Mouse (Mus musculus) ovary, adult 18-20 months (tissue): ENCODE measurements around the gene Gm47969.
A peak's percentile ranks its signal among the peaks of the same experiment; 100 is the strongest.
"Not testable (repeated sequence)": the region's sequence is repeated elsewhere in the genome, so short reads cannot be mapped to it uniquely, and the experiment has no call there.

ENCODE experiments used
- DNase-seq: peaks from one replicate; pipeline ENCODE4 v3.0.0; 2022; ENCODE audit warnings: low spot score, mixed read lengths

The Gm47969 gene

GRCm38 (mm10) chr1:83044882-83045427 is at the start of gene Gm47969:
TSS of gene Gm47969 (plus strand) at chr1:83044932.
- no peak for DNase-seq

DNA sequence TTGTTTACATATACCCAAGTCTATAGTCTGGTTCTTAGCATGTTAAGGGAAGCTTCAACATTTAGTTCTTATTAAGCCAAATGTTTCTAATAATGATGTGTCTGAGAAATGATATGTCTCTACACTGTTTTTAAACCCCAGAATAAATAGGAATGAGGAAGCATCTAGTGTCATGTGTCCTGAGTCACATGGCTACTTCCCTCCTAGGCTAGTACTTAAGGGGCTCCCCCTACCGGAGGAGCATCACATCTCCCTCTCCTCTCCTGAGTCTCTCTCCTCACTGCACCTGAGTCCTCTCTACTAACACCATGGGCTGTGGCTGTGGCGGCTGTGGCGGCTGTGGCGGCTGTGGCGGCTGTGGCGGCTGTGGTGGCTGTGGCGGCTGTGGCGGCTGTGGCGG is 44.4 kb upstream of the Gm47969 start, which contains the start of gene Gm47959:
Gene Gm47959 (plus strand): TSS at position 243 of the 400 bp plus-strand sequence.
- DNase-seq: not testable (repeated sequence)

DNA sequence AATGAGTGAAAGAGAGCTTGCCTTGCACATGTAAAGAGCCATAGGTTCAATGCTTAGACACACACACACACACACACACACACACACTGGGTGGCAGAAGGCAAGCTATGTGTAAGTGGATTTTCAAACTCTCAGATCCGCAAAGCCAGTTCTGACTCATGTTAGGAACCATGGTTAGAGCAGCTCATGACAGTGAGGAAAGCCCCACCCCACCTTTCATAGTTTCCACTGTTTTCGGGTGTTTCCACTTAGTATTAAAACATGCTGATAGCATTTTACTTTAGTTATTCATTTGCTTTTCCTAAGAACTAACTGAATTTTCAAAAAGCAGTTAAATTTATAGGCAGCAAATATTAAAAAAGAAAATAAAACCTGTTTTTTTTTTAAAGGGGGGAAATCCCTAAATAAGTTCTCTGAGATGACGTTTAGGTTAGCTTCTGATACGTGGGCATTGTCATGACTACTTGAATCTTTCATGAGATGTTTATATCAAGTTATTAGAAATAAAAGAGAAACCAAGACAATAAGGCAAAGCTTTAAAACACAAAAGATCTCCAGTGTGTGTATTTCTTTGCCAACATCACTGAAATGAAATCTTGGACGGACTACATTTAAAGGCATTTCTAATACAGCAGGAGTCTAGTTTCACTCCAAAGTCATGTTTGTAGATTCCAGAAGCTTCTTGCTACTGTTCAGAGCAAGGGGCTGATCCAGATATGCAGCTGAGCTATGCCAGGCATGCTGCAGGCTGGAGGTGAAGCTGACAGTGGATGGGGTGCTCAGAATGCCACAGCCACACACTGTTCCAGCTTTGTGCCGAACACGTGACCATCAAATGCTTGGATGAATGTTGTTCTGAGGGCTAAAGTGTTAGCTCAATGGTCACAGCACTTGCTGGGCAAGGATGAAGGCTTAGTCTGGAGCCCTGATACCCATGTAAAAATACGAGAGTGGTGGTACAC is 38.2 kb upstream of the Gm47969 start:
- no peak for DNase-seq

DNA sequence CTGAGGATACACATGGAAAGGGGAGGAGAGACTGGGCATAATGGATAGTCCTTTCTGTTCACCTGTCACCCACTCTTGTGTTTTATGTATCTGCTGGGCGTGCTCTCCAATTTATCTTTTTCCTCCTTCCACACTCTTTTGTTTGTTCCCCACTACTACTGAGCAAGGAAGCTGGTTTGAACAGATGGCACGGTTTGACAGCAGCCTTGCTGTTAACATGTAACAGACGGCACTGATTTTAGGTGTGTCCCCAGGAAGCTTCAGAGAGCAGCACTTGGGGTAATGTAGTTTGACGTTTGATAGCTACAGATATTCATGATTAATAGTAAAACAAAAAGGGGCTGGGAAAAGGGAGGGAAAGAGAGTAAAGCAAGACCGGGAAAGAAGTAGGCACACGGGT is 37.3 kb upstream of the Gm47969 start:
- DNase-seq: no peak

DNA sequence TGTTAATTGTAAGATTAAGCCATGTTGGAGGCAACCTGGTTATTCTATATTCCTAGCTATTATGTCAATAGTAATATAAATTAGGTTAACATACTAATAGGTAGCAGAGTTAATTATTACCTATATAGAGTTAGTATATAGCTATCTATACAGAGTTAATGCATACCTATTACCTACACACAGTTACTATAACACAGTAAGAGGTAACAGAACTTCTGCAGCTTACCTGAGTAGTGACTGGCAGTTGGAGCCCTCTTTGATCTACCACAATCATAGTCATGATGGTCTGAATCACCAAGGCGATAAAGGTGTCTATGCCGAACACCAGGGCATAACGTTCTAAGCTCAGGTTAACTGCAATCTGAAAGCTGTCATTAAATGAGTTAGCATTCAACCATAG is 30.3 kb upstream of the Gm47969 start:
- no peak for DNase-seq

DNA sequence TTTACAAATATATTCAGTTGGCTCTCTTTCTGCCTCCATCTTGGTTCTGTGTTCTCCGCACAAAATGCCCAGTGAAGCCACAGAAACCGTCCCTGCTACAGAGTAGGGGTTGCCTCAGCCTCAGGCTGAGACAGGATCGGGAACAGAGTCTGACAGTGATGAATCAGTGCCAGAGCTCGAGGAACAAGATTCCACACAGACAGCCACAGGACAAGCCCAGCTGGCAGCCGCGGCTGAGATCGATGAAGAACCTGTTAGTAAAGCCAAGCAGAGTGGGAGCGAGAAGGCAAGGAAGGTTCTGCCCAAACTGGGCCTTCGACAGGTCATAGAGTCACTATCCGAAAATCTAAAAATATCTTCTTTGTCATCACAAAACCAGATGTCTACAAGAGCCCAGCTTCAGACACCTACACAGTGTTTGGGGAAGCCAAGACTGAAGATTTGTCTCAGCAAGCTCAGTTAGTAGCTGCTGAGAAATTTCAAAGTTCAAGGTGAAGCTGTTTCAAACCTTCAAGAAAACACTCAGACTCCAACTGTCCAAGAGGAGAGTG is 29.3 kb upstream of the Gm47969 start:
- no peak for DNase-seq

DNA sequence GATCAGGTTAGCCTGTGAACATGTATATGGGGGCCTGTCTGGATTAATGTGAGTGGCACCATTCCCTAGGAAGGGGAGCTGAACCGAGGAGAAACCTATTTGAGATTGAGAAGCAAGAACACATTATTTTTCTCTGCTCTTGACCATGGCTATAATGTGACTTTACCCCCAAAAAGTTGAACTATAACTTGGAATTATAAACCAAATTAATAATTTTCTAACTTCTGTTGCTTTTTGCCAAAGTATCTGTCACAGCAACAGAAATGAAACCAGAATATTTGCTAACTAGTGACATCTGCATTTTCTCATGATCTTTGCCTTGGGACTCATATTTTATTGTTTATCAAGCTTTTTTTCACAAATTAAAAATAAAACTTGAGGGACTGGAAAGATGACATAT is 28.2 kb upstream of the Gm47969 start:
- DNase-seq: no peak

GRCm38 (mm10) chr1:83031950-83032349 is 12.8 kb upstream of the Gm47969 start:
- no peak for DNase-seq

DNA sequence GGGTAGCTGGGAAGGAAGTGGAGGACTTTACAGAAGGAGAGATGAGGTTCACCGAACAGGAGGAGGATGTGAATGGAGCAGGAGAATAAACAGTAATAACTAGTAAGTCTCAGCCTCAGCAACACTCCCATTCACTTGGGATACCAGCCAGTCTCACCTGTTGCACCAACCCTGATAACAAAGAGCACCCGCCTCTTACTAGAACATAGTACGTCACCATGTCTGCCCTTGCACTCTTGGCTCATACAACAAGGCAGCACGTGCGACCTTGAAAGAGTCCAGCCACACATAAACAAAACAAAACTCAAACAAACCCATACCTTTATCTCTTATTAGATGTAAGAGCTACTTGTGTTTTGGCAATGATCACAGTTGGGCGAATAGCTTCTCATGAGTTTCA is 12.2 kb upstream of the Gm47969 start:
- peak; percentile 3 for DNase-seq

GRCm38 (mm10) chr1:83034509-83034908 is 10.2 kb upstream of the Gm47969 start:
- no peak for DNase-seq

DNA sequence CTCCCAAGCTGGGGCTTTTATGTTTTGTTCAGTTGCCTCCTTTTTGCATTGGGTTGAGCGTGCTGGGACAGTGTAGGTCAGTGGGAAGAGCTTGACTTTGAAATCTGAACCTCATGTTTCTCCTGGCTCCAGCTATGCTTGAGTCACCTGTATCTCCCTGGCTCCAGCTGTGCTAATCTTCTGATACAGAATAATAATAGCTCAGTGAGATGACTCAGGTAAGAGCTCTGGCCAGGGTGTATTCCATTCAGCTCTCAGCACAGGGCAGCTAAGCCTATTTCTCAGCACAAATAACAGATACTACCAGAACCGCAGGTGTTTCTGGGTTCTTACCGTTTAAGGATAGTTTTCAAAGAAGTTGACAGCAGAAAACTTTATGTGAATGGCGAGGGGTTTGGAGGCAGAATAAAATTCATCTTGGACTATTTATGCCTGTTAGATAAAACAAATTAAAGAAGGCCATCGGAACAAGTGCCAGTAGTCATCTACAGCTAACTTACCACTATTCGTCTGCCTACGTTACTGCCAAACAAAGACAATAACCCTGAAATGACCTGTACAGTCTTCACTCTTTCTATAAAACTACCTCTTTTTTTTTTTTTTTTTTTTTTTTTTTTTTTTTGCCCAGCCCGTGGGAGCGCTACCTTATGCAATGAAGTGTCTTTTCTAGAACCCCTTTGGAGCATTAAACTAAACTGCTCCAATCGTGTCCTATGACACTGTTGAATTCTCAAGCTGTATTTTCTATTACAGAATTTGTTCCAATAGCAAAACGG is 7.7 kb upstream of the Gm47969 start:
- DNase-seq: no peak

DNA sequence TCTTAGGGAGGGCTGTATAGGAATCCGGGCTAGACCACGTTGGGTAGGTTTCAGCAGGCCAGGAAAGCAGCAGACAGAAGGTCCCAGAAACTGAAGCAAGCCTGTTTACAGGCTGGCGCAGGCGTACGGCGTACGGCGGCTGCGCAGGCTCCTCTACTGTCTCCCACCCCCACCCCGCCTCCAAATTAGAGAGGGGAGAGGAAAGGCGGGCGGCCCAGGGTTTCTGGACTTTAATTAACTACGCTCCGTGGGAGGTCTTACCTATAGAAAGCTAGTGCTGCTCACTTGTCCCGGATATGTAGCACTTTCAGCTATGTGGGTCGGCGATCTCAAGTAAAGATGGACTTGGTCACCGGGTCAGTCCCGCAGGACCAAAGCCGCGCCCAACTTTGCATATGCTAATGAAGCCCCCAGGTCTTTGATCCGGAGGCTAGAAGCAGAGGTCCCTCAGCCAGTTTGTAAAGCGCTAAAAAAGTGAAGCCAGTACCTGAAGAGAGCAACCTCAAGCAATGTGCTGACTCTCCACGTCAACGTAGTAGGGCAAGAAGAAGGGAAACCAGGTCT is 6.5 kb upstream of the Gm47969 start, which contains the start of gene Slc19a3:
Gene Slc19a3 (minus strand): TSS at position 340 of the 564 bp plus-strand sequence.
- peak; percentile 14 for DNase-seq

GRCm38 (mm10) chr1:83039080-83039479 is 5.7 kb upstream of the Gm47969 start:
- no peak for DNase-seq

GRCm38 (mm10) chr1:83042380-83042779 is 2.4 kb upstream of the Gm47969 start, which contains the start of gene Krtap28-10:
TSS of gene Krtap28-10 (minus strand) at chr1:83042480.
- no peak for DNase-seq

GRCm38 (mm10) chr1:83058481-83058880 is 13.7 kb downstream of the Gm47969 start:
- no peak for DNase-seq

- DNase-seq: no peak
These were observed 14.5 kb downstream of the Gm47969 start, which contains the start of gene A030005K14Rik for GRCm38 (mm10) chr1:83059278-83059677. TSS of gene A030005K14Rik (minus strand) at chr1:83059378.

DNA sequence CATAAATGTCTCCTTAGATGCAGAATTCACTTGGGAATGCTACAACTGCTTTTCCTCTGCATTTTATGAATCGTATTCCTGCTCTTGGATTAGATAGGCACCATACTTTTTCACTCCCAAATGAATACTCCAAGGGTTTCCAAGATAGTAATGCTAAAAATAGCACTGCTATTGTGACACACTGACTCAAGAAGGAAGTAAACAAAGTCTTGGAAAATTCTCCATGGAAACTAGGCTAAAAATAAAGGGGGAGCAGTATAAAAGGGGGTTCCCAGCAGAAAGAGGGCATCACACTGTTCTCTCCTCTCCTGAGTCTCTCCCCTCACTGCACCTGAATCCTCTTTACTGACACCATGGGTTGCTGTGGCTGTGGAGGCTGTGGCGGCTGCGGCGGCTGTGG is 15.9 kb downstream of the Gm47969 start, which contains the start of gene Krtap28-13:
Gene Krtap28-13 (plus strand): TSS at position 288 of the 400 bp plus-strand sequence.
- DNase-seq: no peak

DNA sequence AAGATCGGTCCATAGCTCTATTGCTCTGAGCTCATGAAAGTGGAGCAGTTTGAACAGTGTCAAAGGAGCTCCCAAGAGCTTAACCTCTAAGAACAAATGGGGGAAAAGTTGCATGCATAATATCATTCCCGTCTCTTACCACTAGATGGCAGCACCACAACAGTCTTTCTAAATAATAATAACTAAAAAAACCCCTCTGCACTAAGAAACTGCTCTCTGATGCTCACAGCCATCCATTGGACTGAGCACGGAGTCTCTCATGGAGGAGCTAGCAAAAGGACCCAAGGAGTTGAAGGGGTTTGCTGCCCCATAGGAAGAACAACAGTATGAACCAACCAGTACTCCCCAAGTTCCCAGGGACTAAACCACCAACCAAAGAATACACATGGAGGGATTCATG is 20.1 kb downstream of the Gm47969 start:
- DNase-seq: no peak

- DNase-seq: no peak
These were observed 21.8 kb downstream of the Gm47969 start for GRCm38 (mm10) chr1:83066577-83066976.

GRCm38 (mm10) chr1:83067205-83067604 is 22.5 kb downstream of the Gm47969 start:
- no peak for DNase-seq

DNA sequence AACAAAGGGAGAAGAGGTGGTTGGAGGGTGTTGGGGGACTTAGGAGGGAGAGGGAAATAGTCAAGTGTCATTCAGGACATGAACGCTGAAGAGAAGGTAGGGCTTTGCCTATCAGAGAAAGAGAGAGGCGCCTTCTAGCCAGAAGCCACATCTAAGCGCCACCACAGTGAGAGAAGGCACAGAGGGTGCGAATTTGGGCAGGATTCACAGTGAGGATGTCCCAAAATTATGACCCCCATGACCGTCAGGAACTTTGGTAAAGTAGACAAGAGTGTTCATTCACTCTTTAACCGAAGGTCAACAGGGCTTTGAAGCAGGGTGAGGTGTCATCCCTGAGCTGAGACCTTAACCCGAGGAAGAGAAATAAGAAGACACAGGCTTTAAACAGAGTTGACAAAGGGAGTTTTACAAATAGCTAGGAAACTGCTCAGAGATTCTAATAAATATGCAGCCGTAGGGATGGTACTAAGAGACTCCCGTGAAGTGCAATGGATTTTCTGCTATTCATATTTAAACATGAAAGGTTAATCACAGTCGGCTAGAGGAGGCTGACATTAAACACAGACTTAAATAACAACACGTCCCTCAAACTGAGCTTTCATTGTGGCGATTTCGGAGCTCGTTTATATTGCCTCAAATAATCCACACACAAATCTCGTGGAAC is 30.9 kb downstream of the Gm47969 start:
- DNase-seq: no peak
